Mouse (Mus musculus) heart, adult 2 months (tissue): Measurements from ENCODE around the gene Spag7.
A peak's percentile ranks its signal among the peaks of the same experiment; 100 is the strongest.

ENCODE experiments used
- CTCF ChIP-seq: fragments of 200-600 bp; IDR thresholded peaks from 2 replicates; pipeline ENCODE4 v1.8.1; 2022; ENCODE audit warnings: antibody characterized with exemption, mild to moderate bottlenecking, moderate library complexity
- EP300 ChIP-seq: fragments of 200-500 bp; IDR thresholded peaks from 2 replicates; pipeline ENCODE4 v1.6.1; 2011; ENCODE audit warnings: low read depth, low read length, control low read depth; ENCODE audit not compliant: insufficient read depth
- POLR2A ChIP-seq: fragments of 200-500 bp; IDR thresholded peaks from 2 replicates; pipeline ENCODE4 v1.6.1; 2011; ENCODE audit warnings: mild to moderate bottlenecking, low read depth, low read length, control low read depth; ENCODE audit not compliant: insufficient read depth

DNA sequence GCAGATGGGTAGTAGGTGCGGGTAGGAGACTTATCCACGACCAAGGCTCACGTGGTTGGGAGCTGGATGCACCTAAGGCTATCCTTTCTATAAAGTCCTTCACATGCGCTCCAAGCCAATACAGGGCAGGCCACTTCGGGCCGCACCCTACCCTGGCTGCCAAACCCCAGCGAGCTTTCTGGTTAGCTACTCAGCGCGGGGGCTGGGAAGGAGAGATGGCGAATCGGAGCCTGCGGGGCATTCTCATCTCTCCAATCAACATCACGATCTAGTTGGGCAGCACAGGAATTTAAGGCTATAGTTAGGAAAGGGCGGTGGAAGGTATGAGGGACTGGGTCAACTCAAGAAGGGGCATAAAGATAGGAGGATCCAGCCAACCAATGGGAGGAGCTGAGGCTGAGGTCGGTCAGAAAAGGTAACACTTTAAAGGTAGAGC is 863 bp downstream of the Spag7 start:
- TF ChIP-seq POLR2A: 0 out of 2 replicates have a peak, but pooled peaks have one; percentile 11
- no peak for TF ChIP-seq EP300
- TF ChIP-seq CTCF: no peak
